Mouse (Mus musculus) liver, embryonic 11.5 days (tissue): ENCODE results near the gene Ankrd54. TPM values are rescaled to one million over a fixed set of nuclear protein-coding genes. Genes with fewer than 3 reads are reported as not detected.

Experiments
- ATAC-seq: fragments of 200-750 bp; cut with Nextera tagmentation; replicated peaks from 2 replicates; pipeline ENCODE4 v1.8.0; 2017; ENCODE audit warnings: moderate number of reproducible peaks, mild to moderate bottlenecking, moderate TSS enrichment, moderate library complexity; ENCODE audit not compliant: low FRiP score
- DNase-seq: peaks from one replicate; pipeline ENCODE4 v3.0.0-alpha.2; 2017; ENCODE audit warnings: low spot score
- H3K27ac ChIP-seq: fragments of 300-500 bp; sonication (generic); 2 replicates; pipeline ENCODE4 v1.5.1; 2014; ENCODE audit warnings: mild to moderate bottlenecking, low read depth, low read length, control low read depth
- H3K27me3 ChIP-seq: fragments of 300-500 bp; sonication (generic); replicated peaks from 2 replicates; pipeline ENCODE4 v1.6.1; 2014; ENCODE audit warnings: low read length, mixed read lengths; ENCODE audit not compliant: control insufficient read depth, insufficient read depth
- H3K36me3 ChIP-seq: fragments of 300-500 bp; sonication (generic); 2 replicates; pipeline ENCODE4 v1.6.1; 2014; ENCODE audit warnings: mild to moderate bottlenecking, low read length, moderate library complexity, mixed read lengths; ENCODE audit not compliant: control insufficient read depth, insufficient read depth
- H3K4me1 ChIP-seq: fragments of 300-500 bp; sonication (generic); replicated peaks from 2 replicates; pipeline ENCODE4 v1.6.1; 2014; ENCODE audit warnings: low read length, mixed read lengths; ENCODE audit not compliant: control insufficient read depth, insufficient read depth
- H3K4me2 ChIP-seq: fragments of 300-500 bp; sonication (generic); 2 replicates; pipeline ENCODE4 v1.6.1; 2014; ENCODE audit warnings: mild to moderate bottlenecking, control low read depth, moderate library complexity
- H3K4me3 ChIP-seq: fragments of 300-500 bp; sonication (generic); 2 replicates; pipeline ENCODE4 v1.5.1; 2014; ENCODE audit warnings: low read depth, low read length, control low read depth
- H3K9ac ChIP-seq: fragments of 300-500 bp; sonication (generic); 2 replicates; pipeline ENCODE4 v1.6.1; 2014; ENCODE audit warnings: low read depth, low read length, control low read depth
- H3K9me3 ChIP-seq: fragments of 300-500 bp; sonication (generic); 2 replicates; pipeline ENCODE4 v1.6.1; 2016; ENCODE audit warnings: low read length, inconsistent platforms, mixed read lengths; ENCODE audit not compliant: control insufficient read depth
- WGBS: fragments of 180-500 bp; shearing (Covaris S2); extraction: QIAGEN DNeasy Blood & Tissue Kit; methylation state at CpG from one replicate; pipeline ENCODE4 v1.1.7; 2014; 5-methylcytosine and 5-hydroxymethylcytosine counted together
- polyA plus RNA-seq: library from polyadenylated mRNA; unstranded; fragments of >200 nt; fragmentation: Nextera tagmentation; extraction: Ambion mirVana; gene quantifications from 2 replicates; pipeline ENCODE4 v1.2.1, GENCODE M21; 2014

Gene Ankrd54
- polyA plus RNA-seq, 1 experiment from 2014 or later = 57.2 TPM

- H3K27me3 ChIP-seq = no peaks in the 10 kb centered on the region
- 79% methylated on average over 10 of the region's 10 CpGs for WGBS
- peaks cover 20% of the 10 kb centered on the region for H3K4me1 ChIP-seq
- ATAC-seq = no peak
- no peaks in the 10 kb centered on the region for H3K9me3 ChIP-seq
- DNase-seq = no peak
- no peaks in the 10 kb centered on the region for H3K36me3 ChIP-seq
- H3K27ac ChIP-seq = no peak overlapping the region
- H3K4me3 ChIP-seq = no peak overlapping the region
- H3K9ac ChIP-seq = no peak overlapping the region
- no peak overlapping the region for H3K4me2 ChIP-seq
Measured at GRCm38 (mm10) chr15:79103264-79103663, 40.6 kb upstream of the Ankrd54 start.

GRCm38 (mm10) chr15:79101531-79101930 is 38.8 kb upstream of the Ankrd54 start:
- H3K27me3 ChIP-seq = no peaks in the 10 kb centered on the region
- no peak overlapping the region for H3K4me3 ChIP-seq
- no peaks in the 10 kb centered on the region for H3K36me3 ChIP-seq
- H3K27ac ChIP-seq = no peak overlapping the region
- DNase-seq = no peak
- no peaks in the 10 kb centered on the region for H3K9me3 ChIP-seq
- no peak for ATAC-seq
- no peak overlapping the region for H3K9ac ChIP-seq
- H3K4me1 ChIP-seq = peaks cover 33% of the 10 kb centered on the region
- no peak overlapping the region for H3K4me2 ChIP-seq

GRCm38 (mm10) chr15:79100391-79100790 is 37.7 kb upstream of the Ankrd54 start:
- peaks cover 28% of the 10 kb centered on the region for H3K4me1 ChIP-seq
- 81% methylated on average over 4 of the region's 4 CpGs for WGBS
- no peak overlapping the region for H3K27ac ChIP-seq

GRCm38 (mm10) chr15:79099456-79099855 is 36.8 kb upstream of the Ankrd54 start:
- no peak overlapping the region for H3K4me3 ChIP-seq
- ATAC-seq (no peak), DNase-seq (no peak)
- no peak overlapping the region for H3K4me2 ChIP-seq
- H3K9ac ChIP-seq = no peak overlapping the region
- WGBS = 57% methylated on average over 4 of the region's 4 CpGs
- H3K4me1 ChIP-seq = peaks cover 28% of the 10 kb centered on the region
- no peaks in the 10 kb centered on the region for H3K9me3 ChIP-seq
- peaks cover 2% of the 10 kb centered on the region; the same call in 1 of the 2 replicates for H3K36me3 ChIP-seq
- peak overlapping the region; percentile 25 for H3K27ac ChIP-seq
- H3K27me3 ChIP-seq = no peaks in the 10 kb centered on the region

More at GRCm38 (mm10) chr15:79100391-79100790, 37.7 kb upstream of the Ankrd54 start:
- no peaks in the 10 kb centered on the region; the same call in 1 of the 2 replicates for H3K36me3 ChIP-seq
- ATAC-seq (no peak), DNase-seq (no peak)
- no peaks in the 10 kb centered on the region for H3K9me3 ChIP-seq
- H3K27me3 ChIP-seq = no peaks in the 10 kb centered on the region
- H3K9ac ChIP-seq = no peak overlapping the region
- no peak overlapping the region for H3K4me2 ChIP-seq
- H3K4me3 ChIP-seq = no peak overlapping the region

GRCm38 (mm10) chr15:79098868-79099267 is 36.2 kb upstream of the Ankrd54 start:
- ATAC-seq = no peak
- H3K4me2 ChIP-seq = no peak overlapping the region; the same call in 1 of the 2 replicates
- WGBS = 28% methylated on average over 7 of the region's 7 CpGs
- peaks cover 8% of the 10 kb centered on the region for H3K36me3 ChIP-seq
- H3K27ac ChIP-seq = peak overlapping the region; percentile 25
- H3K4me3 ChIP-seq = no peak overlapping the region
- no peak for DNase-seq
- peaks cover 28% of the 10 kb centered on the region for H3K4me1 ChIP-seq
- H3K9me3 ChIP-seq = no peaks in the 10 kb centered on the region
- peak overlapping the region; percentile 2; the same call in 1 of the 2 replicates for H3K9ac ChIP-seq
- no peaks in the 10 kb centered on the region for H3K27me3 ChIP-seq

- H3K27ac ChIP-seq = no peak overlapping the region
- H3K27me3 ChIP-seq = no peaks in the 10 kb centered on the region
- H3K36me3 ChIP-seq = peaks cover 12% of the 10 kb centered on the region
- DNase-seq = no peak
- H3K9ac ChIP-seq = 0 out of 2 replicates have a peak overlapping the region, but pooled peaks have one; percentile 2
- 49% methylated on average over 5 of the region's 5 CpGs for WGBS
- no peaks in the 10 kb centered on the region for H3K9me3 ChIP-seq
- peak overlapping the region; percentile 5; the same call in 1 of the 2 replicates for H3K4me2 ChIP-seq
- no peak for ATAC-seq
- peaks cover 28% of the 10 kb centered on the region for H3K4me1 ChIP-seq
- H3K4me3 ChIP-seq = no peak overlapping the region
Measured at GRCm38 (mm10) chr15:79098220-79098619, 35.5 kb upstream of the Ankrd54 start.

- Histone ChIP-seq H3K4me1 (peaks cover 28% of the 10 kb centered on the region), H3K27ac (peak overlapping the region; percentile 46; the same call in 1 of the 2 replicates), H3K27me3 (no peaks in the 10 kb centered on the region), H3K4me2 (no peak overlapping the region), H3K9ac (no peak overlapping the region), H3K36me3 (peaks cover 16% of the 10 kb centered on the region), H3K9me3 (no peaks in the 10 kb centered on the region), H3K4me3 (no peak overlapping the region)
- ATAC-seq = peak; percentile 76
- WGBS = 21% methylated on average over 6 of the region's 6 CpGs
- no peak for DNase-seq
Measured at GRCm38 (mm10) chr15:79097611-79098025, 34.9 kb upstream of the Ankrd54 start.

GRCm38 (mm10) chr15:79097135-79097534 is 34.4 kb upstream of the Ankrd54 start:
- no peaks in the 10 kb centered on the region for H3K27me3 ChIP-seq
- WGBS = 29% methylated on average over 2 of the region's 2 CpGs
- H3K9me3 ChIP-seq = no peaks in the 10 kb centered on the region
- ATAC-seq = no peak
- peak overlapping the region; percentile 46; the same call in 1 of the 2 replicates for H3K27ac ChIP-seq
- DNase-seq = no peak
- peaks cover 28% of the 10 kb centered on the region for H3K4me1 ChIP-seq
- no peak overlapping the region for H3K4me2 ChIP-seq
- H3K36me3 ChIP-seq = peaks cover 21% of the 10 kb centered on the region
- no peak overlapping the region for H3K4me3 ChIP-seq
- no peak overlapping the region for H3K9ac ChIP-seq

GRCm38 (mm10) chr15:79096556-79096955 is 33.9 kb upstream of the Ankrd54 start:
- Histone ChIP-seq H3K4me2 (no peak overlapping the region), H3K36me3 (peaks cover 24% of the 10 kb centered on the region), H3K9me3 (no peaks in the 10 kb centered on the region), H3K27ac (no peak overlapping the region), H3K9ac (no peak overlapping the region), H3K4me1 (peaks cover 28% of the 10 kb centered on the region), H3K27me3 (no peaks in the 10 kb centered on the region), H3K4me3 (no peak overlapping the region)
- WGBS = 78% methylated on average over 3 of the region's 3 CpGs
- no peak for ATAC-seq
- no peak for DNase-seq
